Mouse (Mus musculus): Measurements from ENCODE around the gene Mylpf.

Mylpf gene

GRCm38 (mm10) chr7:127183345-127183744, 25.3 kb upstream of the Mylpf start:
- no peak overlapping the region for H3K4me3 ChIP-seq (replicated peaks; ENCODE audit: low read length)

GRCm38 (mm10) chr7:127183828-127184227, 24.9 kb upstream of the Mylpf start:
- Histone ChIP-seq H3K36me3 (ENCODE audit: insufficient read depth, low read length) (no peaks in the 10 kb centered on the region), H3K9me3 (ENCODE audit: low read length) (no peaks in the 10 kb centered on the region), H3K4me3 (replicated peaks; ENCODE audit: low read length) (no peak overlapping the region), H3K4me1 (replicated peaks; ENCODE audit: low read depth, low read length) (peaks cover 49% of the 10 kb centered on the region), H3K27me3 (ENCODE audit: insufficient read depth, low read length) (no peaks in the 10 kb centered on the region)
- no peak for TF ChIP-seq NANOG (IDR thresholded peaks at IDR 0.05; ENCODE audit: borderline replicate concordance, low read length)
- TF ChIP-seq CTCF (conservative IDR thresholded peaks at IDR 0.05; ENCODE audit: low read length), result peak; percentile 59

More at GRCm38 (mm10) chr7:127183345-127183744, 25.3 kb upstream of the Mylpf start:
- Histone ChIP-seq H3K4me1 (replicated peaks; ENCODE audit: low read depth, low read length) (peaks cover 47% of the 10 kb centered on the region), H3K36me3 (ENCODE audit: insufficient read depth, low read length) (no peaks in the 10 kb centered on the region), H3K9me3 (ENCODE audit: low read length) (no peaks in the 10 kb centered on the region), H3K27me3 (ENCODE audit: insufficient read depth, low read length) (no peaks in the 10 kb centered on the region)
- TF ChIP-seq POU5F1 (IDR thresholded peaks at IDR 0.05; ENCODE audit: borderline replicate concordance, low read length) (no peak), CTCF (conservative IDR thresholded peaks at IDR 0.05; ENCODE audit: low read length) (no peak), NANOG (IDR thresholded peaks at IDR 0.05; ENCODE audit: borderline replicate concordance, low read length) (no peak)

GRCm38 (mm10) chr7:127184720-127185119, 24.0 kb upstream of the Mylpf start:
- Histone ChIP-seq H3K36me3 (ENCODE audit: insufficient read depth, low read length) (peaks cover 4% of the 10 kb centered on the region; the same call in 1 of the 2 replicates), H3K9me3 (ENCODE audit: low read length) (no peaks in the 10 kb centered on the region), H3K27me3 (ENCODE audit: insufficient read depth, low read length) (no peaks in the 10 kb centered on the region), H3K4me1 (replicated peaks; ENCODE audit: low read depth, low read length) (peaks cover 58% of the 10 kb centered on the region), H3K4me3 (replicated peaks; ENCODE audit: low read length) (no peak overlapping the region)
- no peak for TF ChIP-seq CTCF (conservative IDR thresholded peaks at IDR 0.05; ENCODE audit: low read length)
- TF ChIP-seq POU5F1 (IDR thresholded peaks at IDR 0.05; ENCODE audit: borderline replicate concordance, low read length), result no peak
- no peak for TF ChIP-seq NANOG (IDR thresholded peaks at IDR 0.05; ENCODE audit: borderline replicate concordance, low read length)

GRCm38 (mm10) chr7:127185601-127186000, 23.1 kb upstream of the Mylpf start:
- Histone ChIP-seq H3K27me3 (ENCODE audit: insufficient read depth, low read length) (no peaks in the 10 kb centered on the region), H3K9me3 (ENCODE audit: low read length) (no peaks in the 10 kb centered on the region), H3K36me3 (ENCODE audit: insufficient read depth, low read length) (peaks cover 13% of the 10 kb centered on the region; the same call in 1 of the 2 replicates), H3K4me1 (replicated peaks; ENCODE audit: low read depth, low read length) (peaks cover 67% of the 10 kb centered on the region), H3K4me3 (replicated peaks; ENCODE audit: low read length) (no peak overlapping the region)
- no peak for TF ChIP-seq POU5F1 (IDR thresholded peaks at IDR 0.05; ENCODE audit: borderline replicate concordance, low read length)
- TF ChIP-seq CTCF (conservative IDR thresholded peaks at IDR 0.05; ENCODE audit: low read length), result peak; percentile 39; the same call in 1 of the 2 replicates
- TF ChIP-seq NANOG (IDR thresholded peaks at IDR 0.05; ENCODE audit: borderline replicate concordance, low read length), result no peak

- H3K4me1 ChIP-seq (replicated peaks; ENCODE audit: low read depth, low read length), result peaks cover 84% of the 10 kb centered on the region
- H3K9me3 ChIP-seq (ENCODE audit: low read length), result no peaks in the 10 kb centered on the region
- TF ChIP-seq POU5F1 (IDR thresholded peaks at IDR 0.05; ENCODE audit: borderline replicate concordance, low read length) (no peak), NANOG (IDR thresholded peaks at IDR 0.05; ENCODE audit: borderline replicate concordance, low read length) (no peak), CTCF (conservative IDR thresholded peaks at IDR 0.05; ENCODE audit: low read length) (no peak)
- H3K4me3 ChIP-seq (replicated peaks; ENCODE audit: low read length), result 0 out of 2 replicates have a peak overlapping the region, but pooled peaks have one; percentile 1
- H3K36me3 ChIP-seq (ENCODE audit: insufficient read depth, low read length), result peaks cover 29% of the 10 kb centered on the region
- no peaks in the 10 kb centered on the region for H3K27me3 ChIP-seq (ENCODE audit: insufficient read depth, low read length)
Observed at GRCm38 (mm10) chr7:127187351-127187750, 21.3 kb upstream of the Mylpf start.

- no peak for TF ChIP-seq NANOG (IDR thresholded peaks at IDR 0.05; ENCODE audit: borderline replicate concordance, low read length)
- TF ChIP-seq POU5F1 (IDR thresholded peaks at IDR 0.05; ENCODE audit: borderline replicate concordance, low read length), result no peak
- TF ChIP-seq CTCF (conservative IDR thresholded peaks at IDR 0.05; ENCODE audit: low read length), result no peak
- Histone ChIP-seq H3K27me3 (ENCODE audit: insufficient read depth, low read length) (no peaks in the 10 kb centered on the region), H3K4me3 (replicated peaks; ENCODE audit: low read length) (no peak overlapping the region), H3K9me3 (ENCODE audit: low read length) (no peaks in the 10 kb centered on the region), H3K4me1 (replicated peaks; ENCODE audit: low read depth, low read length) (peaks cover 94% of the 10 kb centered on the region), H3K36me3 (ENCODE audit: insufficient read depth, low read length) (peaks cover 41% of the 10 kb centered on the region)
Observed at GRCm38 (mm10) chr7:127188305-127189276, 20.1 kb upstream of the Mylpf start.

- Histone ChIP-seq H3K4me3 (replicated peaks; ENCODE audit: low read length) (no peak overlapping the region), H3K27me3 (ENCODE audit: insufficient read depth, low read length) (no peaks in the 10 kb centered on the region), H3K9me3 (ENCODE audit: low read length) (no peaks in the 10 kb centered on the region)
Observed at GRCm38 (mm10) chr7:127190672-127191071, 18.0 kb upstream of the Mylpf start.

GRCm38 (mm10) chr7:127192989-127193388, 15.7 kb upstream of the Mylpf start:
- Histone ChIP-seq H3K4me1 (replicated peaks; ENCODE audit: low read depth, low read length) (peaks cover 86% of the 10 kb centered on the region), H3K4me3 (replicated peaks; ENCODE audit: low read length) (peak overlapping the region; percentile 94), H3K27me3 (ENCODE audit: insufficient read depth, low read length) (no peaks in the 10 kb centered on the region), H3K9me3 (ENCODE audit: low read length) (no peaks in the 10 kb centered on the region), H3K36me3 (ENCODE audit: insufficient read depth, low read length) (peaks cover 74% of the 10 kb centered on the region)
- no peak for TF ChIP-seq NANOG (IDR thresholded peaks at IDR 0.05; ENCODE audit: borderline replicate concordance, low read length)
- no peak for TF ChIP-seq POU5F1 (IDR thresholded peaks at IDR 0.05; ENCODE audit: borderline replicate concordance, low read length)
- no peak for TF ChIP-seq CTCF (conservative IDR thresholded peaks at IDR 0.05; ENCODE audit: low read length)

More at GRCm38 (mm10) chr7:127190672-127191071, 18.0 kb upstream of the Mylpf start:
- H3K4me1 ChIP-seq (replicated peaks; ENCODE audit: low read depth, low read length), result peaks cover 90% of the 10 kb centered on the region
- no peak for TF ChIP-seq NANOG (IDR thresholded peaks at IDR 0.05; ENCODE audit: borderline replicate concordance, low read length)
- TF ChIP-seq CTCF (conservative IDR thresholded peaks at IDR 0.05; ENCODE audit: low read length), result no peak
- no peak for TF ChIP-seq POU5F1 (IDR thresholded peaks at IDR 0.05; ENCODE audit: borderline replicate concordance, low read length)
- H3K36me3 ChIP-seq (ENCODE audit: insufficient read depth, low read length), result peaks cover 59% of the 10 kb centered on the region
